Mouse (Mus musculus) B cell, adult 67 days (primary cell): ENCODE results near the gene St3gal3. TPM values are rescaled to one million over a fixed set of nuclear protein-coding genes. Genes with fewer than 3 reads are reported as not detected.

Experiments used
- total RNA-seq, 2 experiments: library from RNA; stranded (reverse); gene quantifications; 4 replicates each; pipeline ENCODE4 v1.2.4; 2023

Gene St3gal3
- 10 to 100 TPM; 17.7 to 20.6 TPM for total RNA-seq

GRCm38 (mm10) chr4:118134485-118135365 is at the start of gene St3gal3:
Gene St3gal3, minus strand, starts transcription at chr4:118134914.

GRCm38 (mm10) chr4:118179467-118180300 is 45.0 kb upstream of the St3gal3 start, which contains the start of gene Kdm4a:
Gene Kdm4a, minus strand, starts transcription at chr4:118180043.

GRCm38 (mm10) chr4:117929391-117929881 is 205.3 kb downstream of the St3gal3 start, which contains the start of gene Artn:
Gene Artn, minus strand, starts transcription at chr4:117929763.

GRCm38 (mm10) chr4:117914591-117915442 is 219.9 kb downstream of the St3gal3 start, which contains the start of gene Ipo13:
Gene Ipo13, minus strand, starts transcription at chr4:117914999.

GRCm38 (mm10) chr4:117891738-117892161 is 243.0 kb downstream of the St3gal3 start, which contains the start of gene Dph2:
Gene Dph2, minus strand, starts transcription at chr4:117892032.

DNA sequence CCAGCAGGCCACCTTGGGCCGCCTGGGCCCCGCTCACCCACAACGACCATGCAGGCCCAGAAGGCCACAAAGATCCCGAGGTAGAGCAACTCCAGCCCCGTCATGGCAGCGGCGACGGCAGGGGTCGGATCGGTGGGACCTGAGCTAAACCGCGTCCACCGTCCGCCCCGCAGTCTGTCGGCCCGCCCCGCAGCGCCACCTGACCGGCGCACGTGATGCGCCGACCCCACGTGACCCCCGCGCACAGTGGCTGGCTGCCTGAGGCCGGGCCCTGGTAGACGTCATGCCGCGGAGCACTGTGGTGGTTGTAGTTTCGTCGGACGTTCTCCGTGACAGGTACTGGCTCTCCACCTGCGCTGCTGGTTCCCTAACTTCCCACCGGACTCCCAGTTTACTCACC is 247.6 kb downstream of the St3gal3 start, which contains the start of gene Atp6v0b:
Gene Atp6v0b, minus strand, starts transcription at position 201 of the 400 bp plus-strand sequence.

GRCm38 (mm10) chr4:117882701-117883691 is 251.7 kb downstream of the St3gal3 start, which contains the start of gene B4galt2:
Gene B4galt2, minus strand, starts transcription at chr4:117883487.

Other genes with a start within 250 kb of the St3gal3 start
- gene Atp6v0b, start 247.6 kb downstream of the St3gal3 start, total RNA-seq = 100 to 1,000 TPM; 251 to 282 TPM
- 10 to 100 TPM; 17.1 to 21.0 TPM for gene Dph2, start 242.9 kb downstream of the St3gal3 start, total RNA-seq
- 10 to 100 TPM; 55.4 to 64.6 TPM for gene Ipo13, start 219.9 kb downstream of the St3gal3 start, total RNA-seq
- under 1 TPM in 1 of 2 experiments, not detected in 1; 0.33 TPM for gene Artn, start 205.2 kb downstream of the St3gal3 start, total RNA-seq
- 10 to 100 TPM; 80.8 to 81.7 TPM for gene Kdm4a, start 45.1 kb upstream of the St3gal3 start, total RNA-seq
- gene Ptprf, start 156.5 kb upstream of the St3gal3 start, total RNA-seq = not detected